ENCODE assay signal across 27 mouse cellular contexts in genomic region chr17:85375523-85375922, GRCm38 (mm10).
A peak's percentile ranks its signal among the peaks of the same experiment; 100 is the strongest.
DNase-seq lines count a peak whose midpoint lies in the region; ATAC-seq and TF ChIP-seq lines count a peak whose summit lies in the region.
"Had no signal": no experiment of that assay in that cellular context is flagged by ENCODE, and none has a peak within 500 bp of the region (broad histone marks: within the 10 kb centered on the region; RNA-seq: fewer than 3 reads in every experiment).

No protein-coding gene starts in this region.

- peaks cover 4% of the 10 kb centered on the region; the same call in 1 of the 2 replicates for H3K27me3 ChIP-seq in forebrain, embryonic 14.5 days (replicated peaks; ENCODE audit: control insufficient read depth, insufficient read depth, low read length)
- H3K27me3 ChIP-seq in forebrain, embryonic 11.5 days (ENCODE audit: control insufficient read depth, insufficient read depth, low read length), result no peaks in the 10 kb centered on the region
- H3K27me3 ChIP-seq in neural tube, embryonic 13.5 days, result no peaks in the 10 kb centered on the region
- H3K27me3 ChIP-seq in neural tube, embryonic 15.5 days (replicated peaks), result no peaks in the 10 kb centered on the region
- no peaks in the 10 kb centered on the region for H3K27me3 ChIP-seq in stomach, postnatal 0 days (ENCODE audit: control insufficient read depth, insufficient read depth, low read length)
- H3K27me3 ChIP-seq: hindbrain, embryonic 15.5 days; liver, embryonic 13.5 days; Patski had no signal

- ATAC-seq in forebrain, embryonic 14.5 days, result no peak
- ATAC-seq in forebrain, embryonic 11.5 days (replicated peaks; ENCODE audit: low FRiP score), result no peak
- ATAC-seq in neural tube, embryonic 13.5 days (ENCODE audit: low read depth), result no peak
- ATAC-seq in neural tube, embryonic 15.5 days (ENCODE audit: low FRiP score), result no peak
- no peak for ATAC-seq in stomach, postnatal 0 days (ENCODE audit: low FRiP score, low TSS enrichment)
- ATAC-seq: activated CD4-positive, CD25-positive, alpha-beta regulatory T cell, adult 4 months; CD4-positive, CD25-positive, alpha-beta regulatory T cell, adult 4 months; forebrain, embryonic 15.5 days; intestine, embryonic 16.5 days; lung, postnatal 0 days; Patski had no signal

- DNase-seq in forebrain, embryonic 14.5 days (ENCODE audit: low spot score), result peak; percentile 41
- no peak for DNase-seq in forebrain, embryonic 11.5 days (ENCODE audit: low spot score)
- peak; percentile 5 to 15 for DNase-seq in layer of hippocampus, adult 18-20 months (ENCODE audit: low spot score in 2 of 2)
- DNase-seq in layer of hippocampus, adult 8-10 months (ENCODE audit: low spot score in 2 of 2), result no peak
- DNase-seq in stomach, postnatal 0 days (ENCODE audit: low spot score), result no peak
- no peak for DNase-seq in adrenal gland, adult 8-10 months
- DNase-seq: adrenal gland, postnatal 14 days; cerebellum, adult 11-12 months; cerebellum, postnatal 25 days; embryo, embryonic 11 days; gastrocnemius, postnatal 14 days; kidney, postnatal 10 days; liver, embryonic 13.5 days; thymus, postnatal 36 days had no signal

- TF ChIP-seq EP300 in stomach, postnatal 0 days (optimal IDR thresholded peaks at IDR 0.05), result no peak

- no peak overlapping the region for H3K4me2 ChIP-seq in forebrain, embryonic 14.5 days (ENCODE audit: low read length)
- H3K4me2 ChIP-seq in forebrain, embryonic 11.5 days (ENCODE audit: low read depth, low read length, severe bottlenecking), result no peak overlapping the region
- no peak overlapping the region for H3K4me2 ChIP-seq in neural tube, embryonic 13.5 days
- no peak overlapping the region for H3K4me2 ChIP-seq in neural tube, embryonic 15.5 days
- H3K4me2 ChIP-seq in stomach, postnatal 0 days (replicated peaks; ENCODE audit: low read depth), result 0 out of 2 replicates have a peak overlapping the region, but pooled peaks have one; percentile 5
- H3K4me2 ChIP-seq: forebrain, embryonic 15.5 days; hindbrain, embryonic 15.5 days had no signal

- H3K27ac ChIP-seq in forebrain, embryonic 14.5 days (ENCODE audit: low read depth, low read length), result no peak overlapping the region
- H3K27ac ChIP-seq in forebrain, embryonic 11.5 days (ENCODE audit: low read depth, low read length), result no peak overlapping the region
- H3K27ac ChIP-seq in neural tube, embryonic 13.5 days (replicated peaks), result peak overlapping the region; percentile 23; the same call in 1 of the 2 replicates
- no peak overlapping the region for H3K27ac ChIP-seq in neural tube, embryonic 15.5 days (replicated peaks)
- H3K27ac ChIP-seq in stomach, postnatal 0 days (replicated peaks), result no peak overlapping the region
- H3K27ac ChIP-seq: forebrain, embryonic 15.5 days; heart, embryonic 10.5 days; hindbrain, embryonic 15.5 days; layer of hippocampus, adult 2 months; left cerebral cortex, adult 2 months; liver, embryonic 13.5 days had no signal

- H3K36me3 ChIP-seq in forebrain, embryonic 14.5 days (ENCODE audit: control insufficient read depth, insufficient read depth, low read length), result no peaks in the 10 kb centered on the region
- no peaks in the 10 kb centered on the region for H3K36me3 ChIP-seq in forebrain, embryonic 11.5 days (ENCODE audit: control insufficient read depth, insufficient read depth, low read length)
- no peaks in the 10 kb centered on the region for H3K36me3 ChIP-seq in neural tube, embryonic 13.5 days
- no peaks in the 10 kb centered on the region for H3K36me3 ChIP-seq in neural tube, embryonic 15.5 days
- H3K36me3 ChIP-seq in stomach, postnatal 0 days (ENCODE audit: control insufficient read depth, insufficient read depth, low read length), result no peaks in the 10 kb centered on the region
- H3K36me3 ChIP-seq: forebrain, embryonic 15.5 days; heart, embryonic 10.5 days; hindbrain, embryonic 15.5 days; liver, embryonic 13.5 days had no signal

- TF ChIP-seq CTCF in stomach, postnatal 0 days (IDR thresholded peaks at IDR 0.05; ENCODE audit: low read depth), result no peak

- H3K4me1 ChIP-seq in forebrain, embryonic 14.5 days (ENCODE audit: control insufficient read depth, insufficient read depth, low read length), result peaks cover 15% of the 10 kb centered on the region
- no peaks in the 10 kb centered on the region; the same call in 1 of the 2 replicates for H3K4me1 ChIP-seq in forebrain, embryonic 11.5 days (replicated peaks; ENCODE audit: control insufficient read depth, insufficient read depth, low read length)
- H3K4me1 ChIP-seq in neural tube, embryonic 13.5 days (replicated peaks), result peaks cover 26% of the 10 kb centered on the region; the same call in 1 of the 2 replicates
- peaks cover 15% of the 10 kb centered on the region; the same call in 1 of the 2 replicates for H3K4me1 ChIP-seq in neural tube, embryonic 15.5 days
- no peaks in the 10 kb centered on the region for H3K4me1 ChIP-seq in stomach, postnatal 0 days (replicated peaks; ENCODE audit: control insufficient read depth, insufficient read depth)

- H3K4me3 ChIP-seq in forebrain, embryonic 14.5 days (ENCODE audit: low read depth, low read length), result no peak overlapping the region
- no peak overlapping the region for H3K4me3 ChIP-seq in forebrain, embryonic 11.5 days (ENCODE audit: low read depth, low read length)
- H3K4me3 ChIP-seq in neural tube, embryonic 13.5 days, result no peak overlapping the region
- H3K4me3 ChIP-seq in neural tube, embryonic 15.5 days (replicated peaks), result no peak overlapping the region
- no peak overlapping the region for H3K4me3 ChIP-seq in stomach, postnatal 0 days (ENCODE audit: low read depth, low read length)
- H3K4me3 ChIP-seq: erythroblast, embryonic 14.5 days; forebrain, embryonic 15.5 days; heart, embryonic 10.5 days; hindbrain, embryonic 15.5 days; layer of hippocampus, adult 2 months; left cerebral cortex, adult 2 months; liver, embryonic 13.5 days had no signal

- no peak overlapping the region for H3K9ac ChIP-seq in forebrain, embryonic 14.5 days (ENCODE audit: low read length)
- H3K9ac ChIP-seq in forebrain, embryonic 11.5 days (ENCODE audit: low read length), result no peak overlapping the region
- no peak overlapping the region for H3K9ac ChIP-seq in neural tube, embryonic 13.5 days
- no peak overlapping the region for H3K9ac ChIP-seq in neural tube, embryonic 15.5 days (replicated peaks)
- no peak overlapping the region for H3K9ac ChIP-seq in stomach, postnatal 0 days (ENCODE audit: low read length)
- H3K9ac ChIP-seq: forebrain, embryonic 15.5 days; hindbrain, embryonic 15.5 days; liver, embryonic 13.5 days had no signal

- no peaks in the 10 kb centered on the region for H3K9me3 ChIP-seq in forebrain, embryonic 14.5 days (replicated peaks; ENCODE audit: control insufficient read depth, low read length)
- H3K9me3 ChIP-seq in forebrain, embryonic 11.5 days (ENCODE audit: control insufficient read depth, low read length), result no peaks in the 10 kb centered on the region
- no peaks in the 10 kb centered on the region for H3K9me3 ChIP-seq in neural tube, embryonic 13.5 days
- H3K9me3 ChIP-seq in neural tube, embryonic 15.5 days (replicated peaks), result no peaks in the 10 kb centered on the region
- H3K9me3 ChIP-seq in stomach, postnatal 0 days (ENCODE audit: control insufficient read depth, low read length), result no peaks in the 10 kb centered on the region
- H3K9me3 ChIP-seq: forebrain, embryonic 15.5 days; heart, embryonic 10.5 days; hindbrain, embryonic 15.5 days; liver, embryonic 13.5 days had no signal

- WGBS in forebrain, embryonic 14.5 days, result 51% methylated on average over 10 of the region's 10 CpGs
- 68% methylated on average over 10 of the region's 10 CpGs for WGBS in forebrain, embryonic 11.5 days
- 54% methylated on average over 10 of the region's 10 CpGs for WGBS in neural tube, embryonic 13.5 days
- WGBS in neural tube, embryonic 15.5 days, result 42% methylated on average over 10 of the region's 10 CpGs
- WGBS in stomach, postnatal 0 days, result 37% methylated on average over 10 of the region's 10 CpGs

Comparison
In these comparisons a context has a peak if more than half of its experiments do, and no peak if none do; other contexts are left out.
1. DNase-seq: peak in forebrain, embryonic 14.5 days (single experiment) and layer of hippocampus, adult 18-20 months (2 of 2); none in forebrain, embryonic 11.5 days (single experiment), layer of hippocampus, adult 8-10 months (0 of 2), stomach, postnatal 0 days (single experiment) and adrenal gland, adult 8-10 months (single experiment).